Mouse (Mus musculus): ENCODE data around the gene Zfp276. TPM values are rescaled to one million over a fixed set of nuclear protein-coding genes. Genes with fewer than 3 reads are reported as not detected.
A peak's percentile ranks its signal among the peaks of the same experiment; 100 is the strongest.

Zfp276 gene
- polyA plus RNA-seq (2014; fragmentation: Nextera tagmentation; extraction: Ambion mirVana), result 21.8 and 23.2 TPM in 2 replicates

GRCm38 (mm10) chr8:123254099-123254885 is at the start of gene Zfp276, which contains the start of gene Vps9d1:
Zfp276 (plus strand) TSS chr8:123254195.
Vps9d1 (minus strand) TSS chr8:123254348.
- Histone ChIP-seq H3K4me2 (replicated peaks; ENCODE audit: low read depth, low read length) (peak within 1 kb of the TSS; percentile 87), H3K4me1 (ENCODE audit: control insufficient read depth, insufficient read depth, low read length) (peaks cover 11% of the 10 kb centered on the region; the same call in 1 of the 2 replicates), H3K36me3 (ENCODE audit: control insufficient read depth, insufficient read depth, low read length) (peaks cover 47% of the 10 kb centered on the region), H3K9me3 (ENCODE audit: control insufficient read depth, low read depth, low read length) (no peaks in the 10 kb centered on the region), H3K27ac (ENCODE audit: low read length) (peak within 1 kb of the TSS; percentile 82), H3K27me3 (ENCODE audit: control insufficient read depth, insufficient read depth, low read length) (no peaks in the 10 kb centered on the region), H3K4me3 (ENCODE audit: low read depth, low read length) (peak within 1 kb of the TSS; percentile 98), H3K9ac (replicated peaks; ENCODE audit: low read depth, low read length) (peak within 1 kb of the TSS; percentile 92)
- peak; percentile 94 for ATAC-seq (ENCODE audit: insufficient number of reproducible peaks, insufficient read depth, low FRiP score, low read depth)
- under 1% methylated on average over 91 of the region's 99 CpGs for WGBS

GRCm38 (mm10) chr8:123211876-123212275 is 42.1 kb upstream of the Zfp276 start:
- H3K27ac ChIP-seq (ENCODE audit: low read length), result peak overlapping the region; percentile 39; the same call in 1 of the 2 replicates

GRCm38 (mm10) chr8:123212321-123213117 is 41.5 kb upstream of the Zfp276 start, which contains the start of the genes Chmp1a and Spata33:
Chmp1a (minus strand) TSS chr8:123212763.
Spata33 (plus strand) TSS chr8:123212832.
- peak; percentile 95 for ATAC-seq (ENCODE audit: insufficient number of reproducible peaks, insufficient read depth, low FRiP score, low read depth)
- Histone ChIP-seq H3K27ac (ENCODE audit: low read length) (peak within 1 kb of the TSS; percentile 39; the same call in 1 of the 2 replicates), H3K9ac (replicated peaks; ENCODE audit: low read depth, low read length) (peak within 1 kb of the TSS; percentile 95), H3K27me3 (ENCODE audit: control insufficient read depth, insufficient read depth, low read length) (no peaks in the 10 kb centered on the region), H3K4me1 (ENCODE audit: control insufficient read depth, insufficient read depth, low read length) (peaks cover 10% of the 10 kb centered on the region), H3K9me3 (ENCODE audit: control insufficient read depth, low read depth, low read length) (no peaks in the 10 kb centered on the region), H3K4me3 (ENCODE audit: low read depth, low read length) (peak within 1 kb of the TSS; percentile 96), H3K4me2 (replicated peaks; ENCODE audit: low read depth, low read length) (peak within 1 kb of the TSS; percentile 89), H3K36me3 (ENCODE audit: control insufficient read depth, insufficient read depth, low read length) (peaks cover 16% of the 10 kb centered on the region)
- WGBS, result under 1% methylated on average over 71 of the region's 76 CpGs

More at GRCm38 (mm10) chr8:123211876-123212275, 42.1 kb upstream of the Zfp276 start:
- no peak for ATAC-seq (ENCODE audit: insufficient number of reproducible peaks, insufficient read depth, low FRiP score, low read depth)
- H3K9me3 ChIP-seq (ENCODE audit: control insufficient read depth, low read depth, low read length), result no peaks in the 10 kb centered on the region
- peak overlapping the region; percentile 96 for H3K4me3 ChIP-seq (ENCODE audit: low read depth, low read length)
- no peaks in the 10 kb centered on the region for H3K27me3 ChIP-seq (ENCODE audit: control insufficient read depth, insufficient read depth, low read length)
- peaks cover 10% of the 10 kb centered on the region for H3K4me1 ChIP-seq (ENCODE audit: control insufficient read depth, insufficient read depth, low read length)
- peak overlapping the region; percentile 95 for H3K9ac ChIP-seq (replicated peaks; ENCODE audit: low read depth, low read length)
- peak overlapping the region; percentile 89 for H3K4me2 ChIP-seq (replicated peaks; ENCODE audit: low read depth, low read length)
- 41% methylated on average over 10 of the region's 10 CpGs for WGBS
- peaks cover 20% of the 10 kb centered on the region for H3K36me3 ChIP-seq (ENCODE audit: control insufficient read depth, insufficient read depth, low read length)

- Histone ChIP-seq H3K4me3 (ENCODE audit: low read depth, low read length) (peak overlapping the region; percentile 96), H3K9ac (replicated peaks; ENCODE audit: low read depth, low read length) (peak overlapping the region; percentile 22), H3K4me1 (ENCODE audit: control insufficient read depth, insufficient read depth, low read length) (peaks cover 10% of the 10 kb centered on the region), H3K36me3 (ENCODE audit: control insufficient read depth, insufficient read depth, low read length) (peaks cover 8% of the 10 kb centered on the region), H3K4me2 (replicated peaks; ENCODE audit: low read depth, low read length) (peak overlapping the region; percentile 57), H3K9me3 (ENCODE audit: control insufficient read depth, low read depth, low read length) (no peaks in the 10 kb centered on the region), H3K27ac (ENCODE audit: low read length) (no peak overlapping the region), H3K27me3 (ENCODE audit: control insufficient read depth, insufficient read depth, low read length) (no peaks in the 10 kb centered on the region)
- ATAC-seq (ENCODE audit: insufficient number of reproducible peaks, insufficient read depth, low FRiP score, low read depth), result no peak; the same call in 1 of the 2 replicates
- 14% methylated on average over 22 of the region's 22 CpGs for WGBS
Observed at GRCm38 (mm10) chr8:123213118-123213772, 40.8 kb upstream of the Zfp276 start.

GRCm38 (mm10) chr8:123215430-123215829 is 38.6 kb upstream of the Zfp276 start:
- H3K36me3 ChIP-seq (ENCODE audit: control insufficient read depth, insufficient read depth, low read length), result no peaks in the 10 kb centered on the region
- no peak overlapping the region for H3K27ac ChIP-seq (ENCODE audit: low read length)
- H3K4me2 ChIP-seq (replicated peaks; ENCODE audit: low read depth, low read length), result no peak overlapping the region
- peaks cover 10% of the 10 kb centered on the region for H3K4me1 ChIP-seq (ENCODE audit: control insufficient read depth, insufficient read depth, low read length)
- H3K9ac ChIP-seq (replicated peaks; ENCODE audit: low read depth, low read length), result no peak overlapping the region
- no peak overlapping the region for H3K4me3 ChIP-seq (ENCODE audit: low read depth, low read length)
- H3K27me3 ChIP-seq (ENCODE audit: control insufficient read depth, insufficient read depth, low read length), result no peaks in the 10 kb centered on the region
- no peak for ATAC-seq (ENCODE audit: insufficient number of reproducible peaks, insufficient read depth, low FRiP score, low read depth)
- no peaks in the 10 kb centered on the region for H3K9me3 ChIP-seq (ENCODE audit: control insufficient read depth, low read depth, low read length)
- 81% methylated on average over 3 of the region's 3 CpGs for WGBS

- Histone ChIP-seq H3K36me3 (ENCODE audit: control insufficient read depth, insufficient read depth, low read length) (no peaks in the 10 kb centered on the region), H3K9me3 (ENCODE audit: control insufficient read depth, low read depth, low read length) (no peaks in the 10 kb centered on the region)
Observed at GRCm38 (mm10) chr8:123220917-123221316, 33.1 kb upstream of the Zfp276 start.

GRCm38 (mm10) chr8:123224278-123225266 is 29.4 kb upstream of the Zfp276 start, which contains the start of gene Cdk10:
Cdk10 (plus strand) TSS chr8:123224842.
- ATAC-seq (ENCODE audit: insufficient number of reproducible peaks, insufficient read depth, low FRiP score, low read depth), result peak; percentile 91
- Histone ChIP-seq H3K4me2 (replicated peaks; ENCODE audit: low read depth, low read length) (peak within 1 kb of the TSS; percentile 91), H3K9ac (replicated peaks; ENCODE audit: low read depth, low read length) (peak within 1 kb of the TSS; percentile 88), H3K27me3 (ENCODE audit: control insufficient read depth, insufficient read depth, low read length) (no peaks in the 10 kb centered on the region), H3K27ac (ENCODE audit: low read length) (peak within 1 kb of the TSS; percentile 85), H3K36me3 (ENCODE audit: control insufficient read depth, insufficient read depth, low read length) (peaks cover 24% of the 10 kb centered on the region), H3K9me3 (ENCODE audit: control insufficient read depth, low read depth, low read length) (no peaks in the 10 kb centered on the region), H3K4me3 (ENCODE audit: low read depth, low read length) (peak within 1 kb of the TSS; percentile 90), H3K4me1 (ENCODE audit: control insufficient read depth, insufficient read depth, low read length) (peaks cover 9% of the 10 kb centered on the region)
- WGBS, result 2% methylated on average over 59 of the region's 59 CpGs

More at GRCm38 (mm10) chr8:123220917-123221316, 33.1 kb upstream of the Zfp276 start:
- H3K4me1 ChIP-seq (ENCODE audit: control insufficient read depth, insufficient read depth, low read length), result peaks cover 9% of the 10 kb centered on the region
- H3K4me2 ChIP-seq (replicated peaks; ENCODE audit: low read depth, low read length), result no peak overlapping the region
- 71% methylated on average over 1 of the region's 1 CpGs for whole genome bisulfite sequencing
- H3K9ac ChIP-seq (replicated peaks; ENCODE audit: low read depth, low read length), result no peak overlapping the region
- no peaks in the 10 kb centered on the region for H3K27me3 ChIP-seq (ENCODE audit: control insufficient read depth, insufficient read depth, low read length)
- H3K4me3 ChIP-seq (ENCODE audit: low read depth, low read length), result no peak overlapping the region
- no peak overlapping the region for H3K27ac ChIP-seq (ENCODE audit: low read length)
- ATAC-seq (ENCODE audit: insufficient number of reproducible peaks, insufficient read depth, low FRiP score, low read depth), result no peak
